Mouse (Mus musculus): ENCODE data around the gene Coq8b. TPM values are rescaled to one million over a fixed set of nuclear protein-coding genes. Genes with fewer than 3 reads are reported as not detected.
A peak's percentile ranks its signal among the peaks of the same experiment; 100 is the strongest.

Gene Coq8b
- total RNA-seq, 2 experiments from 2014 or later = 3.0 to 4.9 TPM

- no peak for DNase-seq
These were observed 38.6 kb downstream of the Coq8b start for GRCm38 (mm10) chr7:27271423-27271822.

- no peak for DNase-seq
These were observed 41.0 kb downstream of the Coq8b start for GRCm38 (mm10) chr7:27273739-27274351.

- no peak for DNase-seq
These were observed 42.1 kb downstream of the Coq8b start for GRCm38 (mm10) chr7:27274916-27275315.

- no peak for DNase-seq
These were observed 43.2 kb downstream of the Coq8b start for GRCm38 (mm10) chr7:27276021-27276420.

GRCm38 (mm10) chr7:27277191-27277590 lies 44.4 kb downstream of the Coq8b start:
- DNase-seq = no peak

GRCm38 (mm10) chr7:27281717-27282116 lies 48.9 kb downstream of the Coq8b start:
- no peak for DNase-seq

- DNase-seq = no peak
These were observed 49.4 kb downstream of the Coq8b start for GRCm38 (mm10) chr7:27282225-27282624.

GRCm38 (mm10) chr7:27284865-27285697 lies 52.3 kb downstream of the Coq8b start:
- peak; percentile 77 for DNase-seq

- peak; percentile 40 for DNase-seq
These were observed 52.9 kb downstream of the Coq8b start for GRCm38 (mm10) chr7:27285698-27286066.

GRCm38 (mm10) chr7:27288732-27289131 lies 55.9 kb downstream of the Coq8b start:
- DNase-seq = no peak

- no peak for DNase-seq
These were observed 57.7 kb downstream of the Coq8b start for GRCm38 (mm10) chr7:27290555-27290954.

GRCm38 (mm10) chr7:27291795-27292466 lies 59.1 kb downstream of the Coq8b start:
- peak; percentile 82 for DNase-seq

GRCm38 (mm10) chr7:27295956-27296355 lies 63.1 kb downstream of the Coq8b start:
- no peak for DNase-seq

- DNase-seq = no peak
These were observed 63.7 kb downstream of the Coq8b start for GRCm38 (mm10) chr7:27296518-27296917.

GRCm38 (mm10) chr7:27298033-27298610 lies 65.3 kb downstream of the Coq8b start:
- DNase-seq = no peak

- no peak for DNase-seq
These were observed 66.0 kb downstream of the Coq8b start for GRCm38 (mm10) chr7:27298816-27299215.

- DNase-seq = no peak
These were observed 67.5 kb downstream of the Coq8b start for GRCm38 (mm10) chr7:27300351-27300750.

GRCm38 (mm10) chr7:27300801-27301200 lies 68.0 kb downstream of the Coq8b start:
- DNase-seq = no peak

GRCm38 (mm10) chr7:27302172-27302571 lies 69.3 kb downstream of the Coq8b start:
- peak; percentile 60 for DNase-seq

GRCm38 (mm10) chr7:27305091-27305730 lies 72.4 kb downstream of the Coq8b start:
- no peak for DNase-seq

GRCm38 (mm10) chr7:27306161-27307160 lies 73.6 kb downstream of the Coq8b start:
- no peak for DNase-seq
